Mouse (Mus musculus): ENCODE data around the gene Zfp639. TPM values are rescaled to one million over a fixed set of nuclear protein-coding genes. Genes with fewer than 3 reads are reported as not detected.

The Zfp639 gene
- polyA plus RNA-seq (2014; fragmentation: Nextera tagmentation; extraction: Ambion mirVana) = 39.6 and 44.1 TPM in 2 replicates

DNA sequence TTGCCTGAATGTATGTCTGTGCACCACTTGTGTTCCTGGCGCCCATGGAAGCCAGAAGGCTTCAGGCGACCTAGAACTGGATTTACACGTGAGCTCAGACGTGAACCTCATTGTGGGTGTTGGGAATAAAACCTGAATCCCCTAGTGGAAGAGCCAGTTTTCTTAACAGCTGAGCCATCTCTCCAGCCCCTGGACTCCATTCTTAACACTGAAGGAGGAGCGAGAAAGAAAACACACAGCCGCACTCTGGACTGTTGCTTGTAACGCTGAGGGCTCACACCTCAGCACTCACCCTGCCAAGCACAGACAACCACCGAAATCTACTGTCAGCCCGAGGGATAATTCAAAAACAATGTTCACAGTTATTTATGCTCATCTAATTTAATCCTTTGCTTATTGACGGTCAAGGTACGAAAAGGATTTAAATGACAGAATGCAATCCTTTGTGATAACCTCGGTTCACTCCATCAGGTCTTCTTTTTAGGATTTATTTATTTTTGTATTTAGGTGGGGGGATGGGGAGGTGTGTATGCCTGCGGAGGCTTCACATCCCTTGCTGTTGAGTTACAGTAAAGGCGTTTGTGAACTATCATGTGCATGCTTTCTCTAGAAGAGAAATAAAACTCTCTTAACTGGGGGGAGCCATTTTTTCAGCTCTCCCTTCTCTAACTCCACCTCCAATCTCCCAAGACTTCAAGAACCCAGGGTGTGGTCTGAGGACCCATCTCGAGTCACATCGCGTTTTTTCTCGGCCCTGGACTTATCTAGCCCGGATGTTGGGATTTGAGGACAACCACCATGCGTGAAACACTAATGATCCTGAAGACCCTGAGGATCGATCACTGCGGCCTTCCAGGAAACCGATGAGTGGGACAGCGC is at the start of gene Zfp639:
Gene Zfp639 (plus strand): TSS at position 764 of the 879 bp plus-strand sequence.
- Histone ChIP-seq H3K4me2 (replicated peaks) (peak within 1 kb of the TSS; percentile 62), H3K4me3 (replicated peaks; ENCODE audit: low read length) (peak within 1 kb of the TSS; percentile 74), H3K9me3 (ENCODE audit: control insufficient read depth, low read length) (no peaks in the 10 kb centered on the region), H3K27me3 (ENCODE audit: control insufficient read depth, insufficient read depth, low read length) (no peaks in the 10 kb centered on the region), H3K4me1 (replicated peaks; ENCODE audit: control insufficient read depth, insufficient read depth, low read length) (peaks cover 21% of the 10 kb centered on the region; the same call in 1 of the 2 replicates), H3K27ac (peak within 1 kb of the TSS; percentile 60), H3K36me3 (replicated peaks; ENCODE audit: control insufficient read depth, insufficient read depth) (0 out of 2 replicates have a peak, but pooled peaks cover 2% of the 10 kb centered on the region), H3K9ac (peak within 1 kb of the TSS; percentile 84)
- ATAC-seq (ENCODE audit: low FRiP score) = no peak; the same call in 1 of the 2 replicates
- 7% methylated on average over 24 of the region's 24 CpGs for WGBS
- peak; percentile 46 for DNase-seq (ENCODE audit: low spot score)

DNA sequence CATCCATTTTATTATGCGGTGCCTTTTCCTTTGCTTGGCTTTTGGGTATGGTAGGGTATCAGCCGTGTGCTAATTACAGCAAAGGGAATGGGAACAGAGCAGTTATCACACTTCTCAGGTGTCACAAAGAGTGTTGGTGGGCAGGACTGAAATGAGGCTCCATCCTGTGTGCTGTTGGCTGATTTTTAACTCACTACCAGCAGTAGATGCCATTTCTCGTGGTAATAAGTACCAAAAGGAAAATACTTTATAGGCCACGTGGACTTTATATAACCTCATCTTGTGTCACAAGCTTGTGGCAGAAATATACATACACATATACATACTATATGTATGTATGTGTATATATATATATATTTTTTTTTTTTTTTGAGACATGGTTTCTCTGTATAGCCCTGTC is 42.7 kb upstream of the Zfp639 start:
- no peak overlapping the region for H3K9ac ChIP-seq
- H3K4me3 ChIP-seq (replicated peaks; ENCODE audit: low read length) = no peak overlapping the region
- 93% methylated on average over 4 of the region's 4 CpGs for WGBS
- DNase-seq (ENCODE audit: low spot score) (no peak), ATAC-seq (ENCODE audit: low FRiP score) (no peak)
- H3K4me2 ChIP-seq (replicated peaks) = no peak overlapping the region
- H3K4me1 ChIP-seq (replicated peaks; ENCODE audit: control insufficient read depth, insufficient read depth, low read length) = 0 out of 2 replicates have a peak, but pooled peaks cover 3% of the 10 kb centered on the region
- H3K9me3 ChIP-seq (ENCODE audit: control insufficient read depth, low read length) = no peaks in the 10 kb centered on the region
- no peak overlapping the region for H3K27ac ChIP-seq
- H3K27me3 ChIP-seq (ENCODE audit: control insufficient read depth, insufficient read depth, low read length) = no peaks in the 10 kb centered on the region
- H3K36me3 ChIP-seq (replicated peaks; ENCODE audit: control insufficient read depth, insufficient read depth) = peaks cover 28% of the 10 kb centered on the region

DNA sequence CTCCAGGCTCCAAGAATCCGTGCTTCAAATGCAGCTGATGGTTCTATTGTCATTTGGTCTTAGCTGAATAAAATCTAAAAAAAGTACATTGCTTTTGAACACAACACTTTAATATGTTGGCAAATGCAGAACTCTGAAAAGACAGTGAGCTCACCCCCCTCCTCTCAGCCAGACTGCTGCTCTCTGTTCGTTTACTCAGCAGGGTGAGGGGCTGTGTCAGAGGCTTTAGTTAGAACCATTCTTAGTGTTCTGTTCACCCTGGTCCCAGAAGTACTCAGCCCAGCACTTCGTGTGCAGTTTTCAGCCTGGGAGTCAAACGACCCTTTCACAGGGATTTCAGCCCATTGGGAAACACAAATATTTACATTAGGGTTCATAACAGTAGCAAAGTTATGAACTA is 41.6 kb upstream of the Zfp639 start:
- Histone ChIP-seq H3K9me3 (ENCODE audit: control insufficient read depth, low read length) (no peaks in the 10 kb centered on the region), H3K27me3 (ENCODE audit: control insufficient read depth, insufficient read depth, low read length) (no peaks in the 10 kb centered on the region), H3K27ac (no peak overlapping the region), H3K4me2 (replicated peaks) (no peak overlapping the region), H3K4me1 (replicated peaks; ENCODE audit: control insufficient read depth, insufficient read depth, low read length) (0 out of 2 replicates have a peak, but pooled peaks cover 6% of the 10 kb centered on the region), H3K9ac (no peak overlapping the region), H3K4me3 (replicated peaks; ENCODE audit: low read length) (no peak overlapping the region), H3K36me3 (replicated peaks; ENCODE audit: control insufficient read depth, insufficient read depth) (peaks cover 17% of the 10 kb centered on the region)
- DNase-seq (ENCODE audit: low spot score) (no peak), ATAC-seq (ENCODE audit: low FRiP score) (no peak)
- WGBS = 81% methylated on average over 4 of the region's 4 CpGs

DNA sequence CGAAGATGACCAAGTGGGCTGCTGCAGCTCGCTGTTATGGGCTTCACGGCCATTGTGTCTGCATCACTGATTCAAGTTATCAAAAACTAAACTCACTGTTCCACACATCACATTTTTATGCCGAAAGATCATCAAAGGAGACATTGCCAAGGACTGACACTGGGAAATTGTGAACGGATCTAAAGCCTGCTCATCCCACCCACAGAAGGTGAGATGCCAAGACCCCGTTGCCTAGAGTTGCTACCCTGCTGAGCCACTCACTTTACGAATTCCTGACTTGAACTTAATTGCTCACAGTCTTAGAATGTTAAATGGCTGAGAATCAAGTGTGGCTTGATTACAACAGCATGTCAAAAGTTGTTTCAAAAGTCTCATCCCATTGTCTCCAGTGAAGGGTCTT is 39.6 kb upstream of the Zfp639 start:
- Histone ChIP-seq H3K4me3 (replicated peaks; ENCODE audit: low read length) (no peak overlapping the region), H3K36me3 (replicated peaks; ENCODE audit: control insufficient read depth, insufficient read depth) (no peaks in the 10 kb centered on the region), H3K9me3 (ENCODE audit: control insufficient read depth, low read length) (no peaks in the 10 kb centered on the region), H3K27ac (no peak overlapping the region), H3K9ac (no peak overlapping the region), H3K4me2 (replicated peaks) (no peak overlapping the region), H3K27me3 (ENCODE audit: control insufficient read depth, insufficient read depth, low read length) (no peaks in the 10 kb centered on the region), H3K4me1 (replicated peaks; ENCODE audit: control insufficient read depth, insufficient read depth, low read length) (0 out of 2 replicates have a peak, but pooled peaks cover 6% of the 10 kb centered on the region)
- ATAC-seq (ENCODE audit: low FRiP score) = no peak
- no peak for DNase-seq (ENCODE audit: low spot score)
- 74% methylated on average over 7 of the region's 7 CpGs for WGBS

DNA sequence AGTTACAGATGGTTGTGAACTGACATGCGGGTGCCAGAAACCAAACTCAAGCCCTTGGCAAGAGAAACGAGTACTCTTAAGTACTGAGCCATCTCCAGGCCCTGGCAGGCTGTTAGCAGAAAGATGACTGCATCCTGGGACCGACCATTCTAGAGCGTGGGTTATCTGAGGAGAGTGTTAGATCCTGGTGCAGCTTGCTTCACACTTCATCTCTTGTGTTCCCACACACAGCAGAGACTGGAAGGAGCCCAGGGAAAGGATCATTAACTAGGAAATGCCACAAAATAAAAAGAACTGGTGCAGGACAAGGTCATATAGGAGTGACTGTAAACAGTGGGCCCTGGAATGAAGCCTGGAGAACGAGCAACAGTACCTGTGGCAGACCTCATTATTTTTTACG is 39.0 kb upstream of the Zfp639 start:
- H3K4me1 ChIP-seq (replicated peaks; ENCODE audit: control insufficient read depth, insufficient read depth, low read length) = 0 out of 2 replicates have a peak, but pooled peaks cover 6% of the 10 kb centered on the region
- H3K36me3 ChIP-seq (replicated peaks; ENCODE audit: control insufficient read depth, insufficient read depth) = no peaks in the 10 kb centered on the region
- H3K27ac ChIP-seq = no peak overlapping the region
- no peaks in the 10 kb centered on the region for H3K27me3 ChIP-seq (ENCODE audit: control insufficient read depth, insufficient read depth, low read length)
- no peak overlapping the region for H3K9ac ChIP-seq
- 92% methylated on average over 6 of the region's 6 CpGs for WGBS
- no peak overlapping the region for H3K4me3 ChIP-seq (replicated peaks; ENCODE audit: low read length)
- ATAC-seq (ENCODE audit: low FRiP score) = no peak
- H3K9me3 ChIP-seq (ENCODE audit: control insufficient read depth, low read length) = no peaks in the 10 kb centered on the region
- H3K4me2 ChIP-seq (replicated peaks) = no peak overlapping the region
- DNase-seq (ENCODE audit: low spot score) = no peak

DNA sequence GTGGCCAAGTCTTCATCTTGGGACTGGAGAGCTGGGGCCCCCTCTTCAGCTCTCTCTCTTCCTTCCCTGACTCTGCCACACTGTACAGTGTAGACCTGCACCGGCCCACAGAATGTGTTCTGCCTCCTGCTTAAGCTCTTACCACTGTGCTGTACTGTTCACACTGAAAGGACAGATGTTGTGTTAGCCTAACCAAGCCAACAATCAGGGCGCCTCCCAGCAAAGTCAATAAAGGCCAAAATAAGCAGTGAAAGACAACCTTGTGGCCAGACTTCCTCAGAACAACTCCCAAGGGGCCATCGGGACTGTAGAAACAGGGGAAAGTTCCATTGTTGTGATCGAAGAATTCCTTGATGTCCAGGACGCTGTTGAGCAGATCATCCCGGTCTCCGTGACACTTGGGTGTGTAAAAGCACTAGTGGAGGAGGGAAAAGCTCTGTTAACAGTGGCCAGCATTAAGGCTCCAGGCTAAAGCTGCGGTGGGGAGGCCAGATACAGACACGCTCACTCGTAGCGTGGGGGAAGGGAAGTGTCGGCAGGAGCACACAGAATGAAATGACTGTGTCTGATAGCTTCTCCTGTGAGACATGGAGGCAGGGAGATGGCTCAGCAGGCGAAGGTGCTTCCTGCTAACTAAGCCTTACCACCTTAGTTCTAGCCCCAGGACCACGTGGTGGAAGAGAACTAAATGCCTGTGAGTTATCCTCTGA is 37.7 kb upstream of the Zfp639 start:
- no peak for DNase-seq (ENCODE audit: low spot score)
- 76% methylated on average over 14 of the region's 14 CpGs for WGBS
- Histone ChIP-seq H3K4me3 (replicated peaks; ENCODE audit: low read length) (no peak overlapping the region), H3K4me1 (replicated peaks; ENCODE audit: control insufficient read depth, insufficient read depth, low read length) (0 out of 2 replicates have a peak, but pooled peaks cover 6% of the 10 kb centered on the region), H3K27me3 (ENCODE audit: control insufficient read depth, insufficient read depth, low read length) (no peaks in the 10 kb centered on the region), H3K9ac (no peak overlapping the region), H3K27ac (no peak overlapping the region), H3K4me2 (replicated peaks) (no peak overlapping the region), H3K9me3 (ENCODE audit: control insufficient read depth, low read length) (no peaks in the 10 kb centered on the region), H3K36me3 (replicated peaks; ENCODE audit: control insufficient read depth, insufficient read depth) (no peaks in the 10 kb centered on the region)
- no peak for ATAC-seq (ENCODE audit: low FRiP score)

DNA sequence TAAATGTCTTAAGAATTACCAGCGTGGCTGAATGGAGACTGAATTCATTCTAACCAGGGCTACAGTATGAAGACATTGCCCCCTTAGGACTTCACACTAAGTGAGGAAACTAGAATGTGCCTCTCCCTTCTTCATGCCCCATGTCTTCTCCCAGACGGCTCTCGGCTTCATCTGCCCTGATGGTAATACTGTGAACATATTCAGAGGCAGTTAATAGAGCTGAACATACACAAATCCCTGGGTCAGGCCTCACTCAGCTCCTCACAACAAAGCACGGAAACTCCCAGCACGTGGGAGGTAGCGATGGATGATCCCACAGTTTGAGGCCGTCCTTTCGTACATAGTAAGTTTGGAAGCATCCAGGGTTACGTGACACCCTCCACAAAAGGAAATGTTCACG is 36.9 kb upstream of the Zfp639 start:
- Histone ChIP-seq H3K4me3 (replicated peaks; ENCODE audit: low read length) (no peak overlapping the region), H3K9me3 (ENCODE audit: control insufficient read depth, low read length) (no peaks in the 10 kb centered on the region), H3K27ac (no peak overlapping the region), H3K4me1 (replicated peaks; ENCODE audit: control insufficient read depth, insufficient read depth, low read length) (0 out of 2 replicates have a peak, but pooled peaks cover 6% of the 10 kb centered on the region), H3K4me2 (replicated peaks) (no peak overlapping the region), H3K9ac (no peak overlapping the region), H3K27me3 (ENCODE audit: control insufficient read depth, insufficient read depth, low read length) (no peaks in the 10 kb centered on the region), H3K36me3 (replicated peaks; ENCODE audit: control insufficient read depth, insufficient read depth) (no peaks in the 10 kb centered on the region)
- 82% methylated on average over 10 of the region's 10 CpGs for WGBS
- DNase-seq (ENCODE audit: low spot score) (no peak), ATAC-seq (ENCODE audit: low FRiP score) (no peak)

DNA sequence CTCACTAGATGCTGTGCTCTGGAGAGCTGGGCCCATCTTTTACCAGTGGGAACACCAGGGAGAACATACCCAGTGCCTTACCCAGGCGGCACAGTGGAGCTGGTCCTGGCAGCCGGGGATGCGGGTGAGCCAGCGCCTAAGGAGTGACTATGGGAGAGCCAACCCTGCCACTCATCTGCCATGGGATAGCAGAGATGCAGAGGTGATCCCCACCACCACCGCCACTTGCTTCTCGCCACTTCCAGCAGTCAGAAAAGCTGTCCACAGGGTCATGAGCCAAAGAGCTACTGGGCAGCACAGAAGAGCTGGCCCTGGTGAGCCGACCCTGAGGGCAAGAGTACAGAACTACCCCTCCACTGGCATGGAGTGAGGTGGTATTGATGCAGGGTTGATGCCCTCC is 30.1 kb upstream of the Zfp639 start:
- 93% methylated on average over 7 of the region's 7 CpGs for WGBS
- DNase-seq (ENCODE audit: low spot score) = no peak
- Histone ChIP-seq H3K4me3 (replicated peaks; ENCODE audit: low read length) (no peak overlapping the region), H3K4me2 (replicated peaks) (no peak overlapping the region), H3K4me1 (replicated peaks; ENCODE audit: control insufficient read depth, insufficient read depth, low read length) (no peaks in the 10 kb centered on the region), H3K9ac (no peak overlapping the region), H3K27me3 (ENCODE audit: control insufficient read depth, insufficient read depth, low read length) (no peaks in the 10 kb centered on the region), H3K9me3 (ENCODE audit: control insufficient read depth, low read length) (no peaks in the 10 kb centered on the region), H3K36me3 (replicated peaks; ENCODE audit: control insufficient read depth, insufficient read depth) (no peaks in the 10 kb centered on the region), H3K27ac (no peak overlapping the region)
- ATAC-seq (ENCODE audit: low FRiP score) = no peak

DNA sequence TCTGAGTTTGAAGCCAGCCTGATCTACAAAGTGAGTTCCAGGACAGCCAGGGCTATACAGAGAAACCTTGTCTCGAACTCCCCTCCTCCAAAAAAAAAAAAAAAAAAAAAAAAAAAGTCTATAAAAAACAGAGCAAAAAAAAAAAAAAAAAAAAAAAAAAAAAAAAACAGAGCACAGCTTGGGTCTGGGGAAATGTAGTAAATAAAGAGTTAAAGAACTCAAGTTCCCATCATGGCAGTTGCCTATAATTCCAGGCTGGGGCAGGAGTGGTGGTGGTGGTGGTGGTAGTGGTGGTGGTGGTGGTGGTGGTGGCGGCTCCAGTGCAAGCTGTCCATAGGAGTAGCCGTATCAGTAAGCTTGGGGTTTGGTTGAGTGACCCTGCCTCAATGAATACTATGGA is 27.0 kb upstream of the Zfp639 start:
- 89% methylated on average over 3 of the region's 3 CpGs for WGBS

More for the DNA sequence above, 27.0 kb upstream of the Zfp639 start:
- H3K9ac ChIP-seq = no peak overlapping the region
- no peak overlapping the region for H3K4me2 ChIP-seq (replicated peaks)
- H3K27ac ChIP-seq = no peak overlapping the region
- no peaks in the 10 kb centered on the region for H3K9me3 ChIP-seq (ENCODE audit: control insufficient read depth, low read length)
- H3K36me3 ChIP-seq (replicated peaks; ENCODE audit: control insufficient read depth, insufficient read depth) = no peaks in the 10 kb centered on the region
- no peak for ATAC-seq (ENCODE audit: low FRiP score)
- H3K27me3 ChIP-seq (ENCODE audit: control insufficient read depth, insufficient read depth, low read length) = no peaks in the 10 kb centered on the region
- no peaks in the 10 kb centered on the region for H3K4me1 ChIP-seq (replicated peaks; ENCODE audit: control insufficient read depth, insufficient read depth, low read length)
- DNase-seq (ENCODE audit: low spot score) = no peak
- H3K4me3 ChIP-seq (replicated peaks; ENCODE audit: low read length) = no peak overlapping the region
